In genomic region chr5:47985198-47985631, GRCm38 (mm10) we compare ENCODE assay signal across 8 mouse cellular contexts. TPM values are rescaled to one million over a fixed set of nuclear protein-coding genes. Genes with fewer than 3 reads are reported as not detected.
DNase-seq lines count a peak whose midpoint lies in the region; ATAC-seq and TF ChIP-seq lines count a peak whose summit lies in the region.

No protein-coding gene starts in this region.

- no peaks in the 10 kb centered on the region for H3K36me3 ChIP-seq in midbrain, embryonic 12.5 days

- H3K9me3 ChIP-seq in midbrain, embryonic 12.5 days = no peaks in the 10 kb centered on the region

- H3K4me2 ChIP-seq in midbrain, embryonic 12.5 days (replicated peaks) = peak overlapping the region; percentile 97

- WGBS in midbrain, embryonic 12.5 days = 0% methylated on average over 13 of the region's 13 CpGs

- no peaks in the 10 kb centered on the region for H3K4me1 ChIP-seq in cortical plate, adult 2 months (ENCODE audit: control insufficient read depth, insufficient read depth, low read length)
- peaks cover 43% of the 10 kb centered on the region for H3K4me1 ChIP-seq in midbrain, embryonic 12.5 days

- ATAC-seq in midbrain, embryonic 12.5 days (ENCODE audit: low FRiP score, low read depth) = peak; percentile 29
- no peak for ATAC-seq in monocyte, adult 5-6 weeks (replicated peaks; ENCODE audit: insufficient number of reproducible peaks, low FRiP score, low TSS enrichment, poor library complexity, severe bottlenecking)
- no peak for ATAC-seq in erythroid progenitor cell, adult 5-6 weeks (replicated peaks; ENCODE audit: low FRiP score, poor library complexity, severe bottlenecking)

- no peak overlapping the region for H3K27ac ChIP-seq in cortical plate, adult 2 months (ENCODE audit: insufficient read depth, low read length)
- H3K27ac ChIP-seq in midbrain, embryonic 12.5 days (replicated peaks) = no peak overlapping the region

- H3K27me3 ChIP-seq in midbrain, embryonic 12.5 days = peaks cover 29% of the 10 kb centered on the region

- peak overlapping the region; percentile 69 for H3K4me3 ChIP-seq in cortical plate, adult 2 months (ENCODE audit: insufficient read depth, low read length)
- peak overlapping the region; percentile 73 for H3K4me3 ChIP-seq in midbrain, embryonic 12.5 days

- no peak for TF ChIP-seq CTCF in cortical plate, adult 2 months (IDR thresholded peaks at IDR 0.05; ENCODE audit: extremely low read depth, insufficient read depth, low read length)

- no peak for TF ChIP-seq POLR2A in cortical plate, adult 2 months (IDR thresholded peaks at IDR 0.05; ENCODE audit: extremely low read depth, insufficient read depth, low read length)

- H3K9ac ChIP-seq in midbrain, embryonic 12.5 days (replicated peaks) = peak overlapping the region; percentile 78

- peak; percentile 20 to 29 for DNase-seq in layer of hippocampus, postnatal 14 days (ENCODE audit: low spot score in 2 of 2)
- DNase-seq in layer of hippocampus, adult 9-10 months (ENCODE audit: low spot score) = no peak
- DNase-seq in heart, postnatal 10 days = peak; percentile 22 to 39
- peak; percentile 79 to 93 for DNase-seq in kidney, postnatal 25 days

- intact Hi-C loops in heart, postnatal 10 days (cut with DNase I) = no loop called here

RNA-seq across cellular contexts. Expression of gene Slit2, which starts 2.3 kb away (rescaled TPM):
- total RNA-seq in layer of hippocampus, postnatal 14 days (2021) = 10 to 100 TPM; 52.7 to 53.9 TPM
- polyA plus RNA-seq in cortical plate, adult 2 months (2012; rRNA removed) = 11.9 and 14.1 TPM in 2 replicates
- total RNA-seq in heart, postnatal 10 days (2021) = 1 to 10 TPM; 8.9 to 9.4 TPM
- polyA plus RNA-seq in midbrain, embryonic 12.5 days (2016; fragmentation: Nextera tagmentation; extraction: Ambion mirVana) = 48.3 and 56.9 TPM in 2 replicates
- 0.53 TPM in 1 of 3 replicates, not detected in the others for total RNA-seq in monocyte, adult 5-6 weeks (2017)
- total RNA-seq in erythroid progenitor cell, adult 5-6 weeks (2015; ENCODE audit: low replicate concordance) = not detected in 2 replicates
- 0.26 and 1.1 TPM in 2 replicates for total RNA-seq in erythroid progenitor cell, adult 5-6 weeks (2017; ENCODE audit: low replicate concordance)

Comparison
In these comparisons a context has a peak if more than half of its experiments do, and no peak if none do; other contexts are left out.
1. RNA of gene Slit2, which starts 2.3 kb away (total RNA-seq): 52.7 to 53.9 TPM in layer of hippocampus, postnatal 14 days; 8.9 to 9.4 TPM in heart, postnatal 10 days, 0.26 to 1.1 TPM in erythroid progenitor cell, adult 5-6 weeks and 0.53 TPM in monocyte, adult 5-6 weeks; every median in the first group is over 4 times any median in the second.